Mouse (Mus musculus) heart, postnatal 0 days (tissue): ENCODE measurements around the gene Nrk.

Source experiments
- CTCF ChIP-seq: IDR thresholded peaks from 2 replicates; pipeline ENCODE4 v1.5.1; 2016; ENCODE audit warnings: antibody characterized with exemption, control low read depth, low read depth
- EP300 ChIP-seq: IDR thresholded peaks from 2 replicates; pipeline ENCODE4 v1.6.1; 2016; ENCODE audit warnings: antibody characterized with exemption, low read depth

DNA sequence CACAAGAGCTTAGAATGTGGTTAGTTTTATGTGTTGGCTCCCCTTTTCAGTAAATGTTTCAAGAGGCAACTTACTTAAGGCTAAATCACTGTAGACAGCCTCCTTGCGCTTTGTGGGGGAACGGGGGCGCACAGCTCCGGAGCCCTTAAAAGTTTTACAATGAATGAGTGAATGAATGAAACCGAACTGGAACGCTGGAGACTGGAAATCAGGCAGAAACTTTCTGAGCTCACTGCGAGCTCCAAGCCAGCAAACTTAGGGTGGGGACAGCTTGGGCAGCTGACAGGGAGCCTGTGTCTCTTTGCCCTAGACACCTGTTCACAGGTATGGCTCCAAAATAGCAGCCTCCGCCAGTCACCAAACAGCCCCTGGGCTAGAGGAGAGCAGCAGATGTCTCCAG, 864 bp upstream of the Nrk start:
- TF ChIP-seq CTCF: no peak
- TF ChIP-seq EP300: no peak
